ENCODE assay signal across 7 mouse cellular contexts in genomic region chr1:184825093-184825492, GRCm38 (mm10). TPM values are rescaled to one million over a fixed set of nuclear protein-coding genes. Genes with fewer than 3 reads are reported as not detected.
DNase-seq lines count a peak whose midpoint lies in the region; ATAC-seq and TF ChIP-seq lines count a peak whose summit lies in the region.

No protein-coding gene starts in this region.

- H3K4me3 ChIP-seq in embryonic facial prominence, embryonic 15.5 days (replicated peaks), result no peak overlapping the region
- H3K4me3 ChIP-seq in hindbrain, embryonic 14.5 days (replicated peaks; ENCODE audit: low read length), result no peak overlapping the region
- no peak overlapping the region for H3K4me3 ChIP-seq in lung, embryonic 14.5 days (ENCODE audit: low read depth, low read length)
- no peak overlapping the region for H3K4me3 ChIP-seq in olfactory bulb, adult 2 months (ENCODE audit: insufficient read depth, low read depth, low read length)

- H3K27ac ChIP-seq in embryonic facial prominence, embryonic 15.5 days (replicated peaks), result no peak overlapping the region
- peak overlapping the region; percentile 43; the same call in 1 of the 2 replicates for H3K27ac ChIP-seq in hindbrain, embryonic 14.5 days
- H3K27ac ChIP-seq in lung, embryonic 14.5 days (ENCODE audit: low read depth), result no peak overlapping the region
- H3K27ac ChIP-seq in olfactory bulb, adult 2 months (ENCODE audit: insufficient read depth, low read depth, low read length), result no peak overlapping the region

- H3K9ac ChIP-seq in embryonic facial prominence, embryonic 15.5 days, result no peak overlapping the region
- no peak overlapping the region for H3K9ac ChIP-seq in hindbrain, embryonic 14.5 days
- H3K9ac ChIP-seq in lung, embryonic 14.5 days, result no peak overlapping the region

- WGBS in embryonic facial prominence, embryonic 15.5 days, result 23% methylated on average over 11 of the region's 11 CpGs
- 25% methylated on average over 11 of the region's 11 CpGs for WGBS in hindbrain, embryonic 14.5 days
- 23% methylated on average over 11 of the region's 11 CpGs for WGBS in lung, embryonic 14.5 days
- WGBS in olfactory bulb, adult 2 months, result 12% methylated on average over 11 of the region's 11 CpGs

- no peaks in the 10 kb centered on the region for H3K9me3 ChIP-seq in embryonic facial prominence, embryonic 15.5 days (replicated peaks)
- no peaks in the 10 kb centered on the region for H3K9me3 ChIP-seq in hindbrain, embryonic 14.5 days (ENCODE audit: control insufficient read depth, low read length)
- H3K9me3 ChIP-seq in lung, embryonic 14.5 days (ENCODE audit: low read depth, low read length), result no peaks in the 10 kb centered on the region

- peaks cover 23% of the 10 kb centered on the region for H3K4me1 ChIP-seq in embryonic facial prominence, embryonic 15.5 days
- H3K4me1 ChIP-seq in hindbrain, embryonic 14.5 days (replicated peaks; ENCODE audit: control insufficient read depth, insufficient read depth, low read length), result peaks cover 18% of the 10 kb centered on the region
- H3K4me1 ChIP-seq in lung, embryonic 14.5 days (ENCODE audit: insufficient read depth), result peaks cover 5% of the 10 kb centered on the region; the same call in 1 of the 2 replicates
- peaks cover 11% of the 10 kb centered on the region for H3K4me1 ChIP-seq in olfactory bulb, adult 2 months (ENCODE audit: control insufficient read depth, insufficient read depth, low read length)

- no peaks in the 10 kb centered on the region for H3K27me3 ChIP-seq in embryonic facial prominence, embryonic 15.5 days
- H3K27me3 ChIP-seq in hindbrain, embryonic 14.5 days (ENCODE audit: control insufficient read depth, insufficient read depth, low read length), result no peaks in the 10 kb centered on the region
- no peaks in the 10 kb centered on the region for H3K27me3 ChIP-seq in lung, embryonic 14.5 days (ENCODE audit: insufficient read depth, low read length)

- peak overlapping the region; percentile 27; the same call in 1 of the 2 replicates for H3K4me2 ChIP-seq in embryonic facial prominence, embryonic 15.5 days (replicated peaks)
- peak overlapping the region; percentile 32 for H3K4me2 ChIP-seq in hindbrain, embryonic 14.5 days (replicated peaks)
- H3K4me2 ChIP-seq in lung, embryonic 14.5 days, result peak overlapping the region; percentile 37; the same call in 1 of the 2 replicates

- ATAC-seq in activated CD4-positive, CD25-positive, alpha-beta regulatory T cell, adult 4 months, result peak; percentile 48
- ATAC-seq in embryonic facial prominence, embryonic 15.5 days (ENCODE audit: insufficient number of reproducible peaks, low FRiP score, low TSS enrichment, low read depth), result no peak
- ATAC-seq in hindbrain, embryonic 14.5 days (ENCODE audit: low FRiP score), result no peak
- peak; percentile 46; the same call in 1 of the 2 replicates for ATAC-seq in lung, embryonic 14.5 days (ENCODE audit: insufficient read depth)

- TF ChIP-seq POLR2A in olfactory bulb, adult 2 months (IDR thresholded peaks at IDR 0.05; ENCODE audit: insufficient read depth, low read depth, low read length), result no peak

- H3K36me3 ChIP-seq in embryonic facial prominence, embryonic 15.5 days, result peaks cover 21% of the 10 kb centered on the region
- H3K36me3 ChIP-seq in hindbrain, embryonic 14.5 days (replicated peaks; ENCODE audit: control insufficient read depth, insufficient read depth), result peaks cover 6% of the 10 kb centered on the region; the same call in 1 of the 2 replicates
- peaks cover under 1% of the 10 kb centered on the region; the same call in 1 of the 2 replicates for H3K36me3 ChIP-seq in lung, embryonic 14.5 days (ENCODE audit: insufficient read depth)

- peak; percentile 79 for TF ChIP-seq CTCF in lung, embryonic 14.5 days (IDR thresholded peaks at IDR 0.05; ENCODE audit: low read depth)
- TF ChIP-seq CTCF in olfactory bulb, adult 2 months (IDR thresholded peaks at IDR 0.05; ENCODE audit: insufficient read depth, low read depth, low read length), result 0 out of 2 replicates have a peak, but pooled peaks have one; percentile 14

- peak; percentile 50 to 56 for DNase-seq in right cerebral cortex, adult 2 months (ENCODE audit: low spot score in 2 of 2)
- DNase-seq in right cerebral cortex, adult 18-20 months, result no peak
- DNase-seq in hindbrain, embryonic 14.5 days (ENCODE audit: low spot score), result peak; percentile 82
- DNase-seq in lung, embryonic 14.5 days, result peak; percentile 89

RNA-seq across cellular contexts. Expression of gene Marc1, which starts 14.0 kb away (rescaled TPM):
- polyA plus RNA-seq in activated CD4-positive, CD25-positive, alpha-beta regulatory T cell, adult 4 months (2017; shearing (Covaris generic)), result not detected
- polyA plus RNA-seq in embryonic facial prominence, embryonic 15.5 days (2015; fragmentation: Nextera tagmentation; extraction: Ambion mirVana), result 0.16 and 0.24 TPM in 2 replicates
- polyA plus RNA-seq in hindbrain, embryonic 14.5 days (2014; fragmentation: Nextera tagmentation; extraction: Ambion mirVana), result 0.21 and 0.33 TPM in 2 replicates
- polyA plus RNA-seq in lung, embryonic 14.5 days (2014; fragmentation: Nextera tagmentation; extraction: Ambion mirVana), result not detected in 2 replicates
- not detected in 2 replicates for polyA plus RNA-seq in olfactory bulb, adult 2 months (2012; ENCODE audit: insufficient read depth, insufficient read length, low replicate concordance, missing spikeins)

RNA-seq across cellular contexts. Expression of gene Marc2, which starts 21.2 kb away (rescaled TPM):
- polyA plus RNA-seq in activated CD4-positive, CD25-positive, alpha-beta regulatory T cell, adult 4 months (2017; shearing (Covaris generic)), result 10 to 100 TPM; 31.5 to 33.8 TPM
- polyA plus RNA-seq in embryonic facial prominence, embryonic 15.5 days (2015; fragmentation: Nextera tagmentation; extraction: Ambion mirVana), result 191 and 202 TPM in 2 replicates
- 141 and 144 TPM in 2 replicates for polyA plus RNA-seq in hindbrain, embryonic 14.5 days (2014; fragmentation: Nextera tagmentation; extraction: Ambion mirVana)
- 152 and 163 TPM in 2 replicates for polyA plus RNA-seq in lung, embryonic 14.5 days (2014; fragmentation: Nextera tagmentation; extraction: Ambion mirVana)
- not detected in 2 replicates for polyA plus RNA-seq in olfactory bulb, adult 2 months (2012; ENCODE audit: insufficient read depth, insufficient read length, low replicate concordance, missing spikeins)

RNA-seq across cellular contexts. Expression of gene C130074G19Rik, which starts 57.9 kb away (rescaled TPM):
- polyA plus RNA-seq in activated CD4-positive, CD25-positive, alpha-beta regulatory T cell, adult 4 months (2017; shearing (Covaris generic)), result not detected
- polyA plus RNA-seq in embryonic facial prominence, embryonic 15.5 days (2015; fragmentation: Nextera tagmentation; extraction: Ambion mirVana), result 1.6 and 2.5 TPM in 2 replicates
- 1.1 and 1.5 TPM in 2 replicates for polyA plus RNA-seq in hindbrain, embryonic 14.5 days (2014; fragmentation: Nextera tagmentation; extraction: Ambion mirVana)
- polyA plus RNA-seq in lung, embryonic 14.5 days (2014; fragmentation: Nextera tagmentation; extraction: Ambion mirVana), result 2.5 and 3.0 TPM in 2 replicates
- not detected in 2 replicates for polyA plus RNA-seq in olfactory bulb, adult 2 months (2012; ENCODE audit: insufficient read depth, insufficient read length, low replicate concordance, missing spikeins)

Comparison
In these comparisons a context has a peak if more than half of its experiments do, and no peak if none do; other contexts are left out.
1. ATAC-seq: peak in activated CD4-positive, CD25-positive, alpha-beta regulatory T cell, adult 4 months (single experiment) and lung, embryonic 14.5 days (single experiment); none in embryonic facial prominence, embryonic 15.5 days (single experiment) and hindbrain, embryonic 14.5 days (single experiment).
2. RNA of gene Marc2, which starts 21.2 kb away (polyA plus RNA-seq): 191 to 202 TPM in embryonic facial prominence, embryonic 15.5 days, 152 to 163 TPM in lung, embryonic 14.5 days, 141 to 144 TPM in hindbrain, embryonic 14.5 days and 31.5 to 33.8 TPM in activated CD4-positive, CD25-positive, alpha-beta regulatory T cell, adult 4 months; not detected in olfactory bulb, adult 2 months; every median in the first group is over 10 times any median in the second.
3. Peak in every context shown above with its lines, with median percentiles within 50 percentile points of each other: H3K4me2 ChIP-seq.